Mouse (Mus musculus) kidney, adult 18-20 months (tissue): ENCODE data around the gene Hcar1.
A peak's percentile ranks its signal among the peaks of the same experiment; 100 is the strongest.

Source experiments
- DNase-seq: peaks from one replicate; pipeline ENCODE4 v3.0.0; 2021

Gene Hcar1

GRCm38 (mm10) chr5:123862374-123863350 lies 17.2 kb downstream of the Hcar1 start:
- DNase-seq, result no peak

DNA sequence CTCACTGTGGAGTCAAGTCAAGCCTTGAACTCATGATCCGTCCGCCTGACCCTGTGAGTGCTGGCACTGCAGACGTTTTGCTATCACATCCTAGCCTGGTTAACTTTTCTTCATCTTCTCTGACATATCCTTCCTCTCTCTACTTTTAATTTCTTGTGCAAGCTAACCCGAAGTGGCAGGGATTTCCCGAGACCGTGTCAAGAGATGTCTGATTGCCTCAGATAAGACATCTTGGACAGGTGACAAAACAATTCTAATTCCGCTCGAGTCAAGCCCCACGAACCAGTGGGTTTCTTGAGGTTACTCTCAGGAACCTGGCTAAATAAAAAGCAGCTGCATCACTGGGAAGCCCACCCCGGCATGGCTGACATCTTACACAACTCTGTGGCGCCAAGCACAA lies 21.0 kb downstream of the Hcar1 start:
- no peak for DNase-seq

DNA sequence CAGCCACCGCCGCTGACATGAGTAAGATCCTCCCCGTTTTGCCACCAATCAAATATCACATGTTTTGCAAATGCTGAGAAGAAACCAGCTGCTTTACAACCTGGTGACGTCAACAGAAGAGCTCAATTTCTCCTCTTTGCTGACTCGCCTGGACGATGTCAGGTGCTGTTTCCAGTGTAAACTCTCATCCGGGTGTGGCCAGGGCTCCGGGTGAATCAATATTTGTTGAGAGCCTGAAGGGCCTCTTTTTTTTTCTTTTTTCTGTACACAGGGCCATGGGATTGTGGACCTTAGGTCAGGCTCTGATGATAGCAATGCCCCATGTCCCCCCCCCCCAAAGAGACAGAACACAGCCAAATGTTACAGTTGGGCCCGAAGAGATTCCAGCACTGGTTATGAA lies 25.3 kb downstream of the Hcar1 start:
- no peak for DNase-seq

DNA sequence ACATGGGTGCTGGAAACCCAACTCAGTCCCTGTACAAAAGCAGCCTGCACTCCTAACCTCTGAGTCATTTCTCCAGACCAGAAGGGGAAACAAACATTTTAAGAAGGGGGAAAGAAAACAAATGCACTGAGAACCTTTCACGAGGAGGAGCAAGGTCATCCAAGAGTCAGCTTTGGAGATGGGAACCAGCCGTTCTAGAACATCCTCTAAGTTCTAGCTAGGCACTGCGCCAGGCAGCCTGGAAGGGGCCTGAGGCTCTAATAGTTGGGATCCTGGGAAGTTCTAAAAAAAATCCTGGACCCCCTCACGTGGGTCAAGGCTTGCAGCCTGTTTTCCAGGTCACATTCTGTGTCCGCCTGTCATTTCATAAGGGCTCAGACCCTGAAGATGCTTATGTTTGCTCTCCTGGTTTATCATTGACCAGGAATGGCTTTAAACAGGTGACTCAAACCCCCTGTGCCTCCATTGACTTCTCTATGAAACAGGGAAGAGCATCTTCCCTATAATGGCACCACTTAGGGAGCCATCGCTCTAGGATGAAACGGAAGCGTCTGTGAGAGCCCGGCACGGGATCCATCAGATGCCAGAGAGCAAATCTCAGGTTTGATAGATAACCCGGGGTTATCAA lies 25.8 kb downstream of the Hcar1 start:
- DNase-seq, result peak; percentile 35

DNA sequence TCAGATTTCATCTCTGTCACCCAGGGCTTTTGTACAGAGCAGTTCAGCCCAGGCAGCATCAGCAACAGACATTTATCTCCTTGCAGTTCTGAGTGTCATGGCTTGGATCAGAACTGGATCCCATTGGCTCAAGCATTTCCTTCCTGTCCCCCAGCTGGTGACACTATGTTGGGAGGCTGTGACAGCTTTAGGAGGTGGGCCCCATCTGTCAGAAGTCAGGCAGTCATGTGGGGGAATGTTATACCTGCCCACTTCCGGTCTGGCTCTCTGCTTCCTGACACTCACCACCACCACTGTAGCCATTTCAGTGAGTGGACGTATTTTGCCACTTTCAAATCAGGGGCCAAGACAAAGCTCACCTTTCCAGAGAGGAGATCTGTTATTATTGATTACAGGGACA lies 28.4 kb downstream of the Hcar1 start:
- DNase-seq, result no peak

GRCm38 (mm10) chr5:123844316-123844715 lies 35.5 kb downstream of the Hcar1 start:
- DNase-seq, result peak; percentile 29

DNA sequence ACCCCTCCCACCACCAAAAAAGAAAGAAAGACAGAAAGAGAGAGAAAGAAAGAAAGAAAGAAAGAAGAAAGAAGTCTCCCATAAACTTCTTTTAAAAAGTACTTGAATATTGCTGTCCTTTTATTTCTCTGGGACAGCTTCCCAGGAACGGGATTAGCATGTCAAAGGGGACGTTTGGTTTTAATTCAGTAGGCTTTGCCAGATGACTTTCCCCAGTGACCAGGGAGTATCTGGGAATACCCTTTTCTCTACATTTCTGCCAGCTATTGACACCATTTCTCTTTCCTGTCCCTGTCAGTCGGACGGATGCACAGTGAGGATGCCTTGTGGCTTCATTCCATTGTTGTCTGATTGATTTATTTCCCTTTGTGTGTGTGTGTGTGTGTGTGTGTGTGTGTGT lies 36.0 kb downstream of the Hcar1 start:
- no peak for DNase-seq

- DNase-seq, result no peak
Measured at GRCm38 (mm10) chr5:123842935-123843282, 36.9 kb downstream of the Hcar1 start.

GRCm38 (mm10) chr5:123842221-123842934 lies 37.4 kb downstream of the Hcar1 start:
- DNase-seq, result no peak

GRCm38 (mm10) chr5:123837371-123837770 lies 42.4 kb downstream of the Hcar1 start:
- DNase-seq, result no peak

DNA sequence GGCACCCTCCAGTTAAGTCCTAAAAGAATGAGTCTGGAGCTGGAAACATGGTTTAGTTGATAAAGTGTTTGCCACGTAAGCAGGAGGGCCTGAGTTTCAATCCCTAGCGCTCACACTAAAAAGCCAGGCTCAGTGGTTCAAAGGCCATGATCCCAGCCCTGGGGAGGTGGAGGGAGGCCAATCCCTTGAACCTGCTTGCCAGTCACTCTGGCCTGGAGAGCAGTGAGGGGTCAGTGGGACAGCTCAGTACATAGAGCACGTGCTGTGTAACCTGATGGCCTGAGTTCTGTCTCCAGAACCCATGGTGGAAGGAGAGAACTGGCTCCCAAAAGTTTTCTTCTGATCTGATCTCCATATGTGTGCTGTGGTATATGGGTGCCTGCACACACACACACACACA lies 45.0 kb downstream of the Hcar1 start:
- peak; percentile 19 for DNase-seq

GRCm38 (mm10) chr5:123832309-123832708 lies 47.5 kb downstream of the Hcar1 start:
- DNase-seq, result no peak

DNA sequence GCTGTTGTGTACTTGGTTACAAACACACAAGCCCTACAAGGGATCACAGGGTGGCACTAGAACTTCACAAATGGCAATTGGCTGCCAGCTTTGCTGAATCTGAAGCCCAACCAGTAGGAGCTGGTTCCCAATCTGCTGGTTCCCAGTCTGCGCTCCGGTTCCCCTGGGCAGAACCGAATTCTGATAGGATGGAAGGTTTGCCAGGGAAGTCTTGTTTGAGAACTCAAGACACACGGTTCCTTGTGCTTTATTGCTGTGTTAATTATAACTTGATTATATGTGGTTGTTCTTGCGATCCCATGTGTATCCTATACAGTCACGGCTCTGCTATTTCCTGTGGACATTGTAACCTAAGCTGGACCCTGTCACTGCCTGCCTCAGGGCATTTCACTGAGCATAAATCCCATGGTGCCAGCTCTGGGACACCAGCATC lies 52.1 kb downstream of the Hcar1 start:
- DNase-seq, result peak; percentile 48
